Mouse (Mus musculus): ENCODE results near the gene Hint3. TPM values are rescaled to one million over a fixed set of nuclear protein-coding genes. Genes with fewer than 3 reads are reported as not detected.

Hint3 gene
- total RNA-seq, 2 experiments from 2014 or later, result 37.9 to 38.2 TPM

DNA sequence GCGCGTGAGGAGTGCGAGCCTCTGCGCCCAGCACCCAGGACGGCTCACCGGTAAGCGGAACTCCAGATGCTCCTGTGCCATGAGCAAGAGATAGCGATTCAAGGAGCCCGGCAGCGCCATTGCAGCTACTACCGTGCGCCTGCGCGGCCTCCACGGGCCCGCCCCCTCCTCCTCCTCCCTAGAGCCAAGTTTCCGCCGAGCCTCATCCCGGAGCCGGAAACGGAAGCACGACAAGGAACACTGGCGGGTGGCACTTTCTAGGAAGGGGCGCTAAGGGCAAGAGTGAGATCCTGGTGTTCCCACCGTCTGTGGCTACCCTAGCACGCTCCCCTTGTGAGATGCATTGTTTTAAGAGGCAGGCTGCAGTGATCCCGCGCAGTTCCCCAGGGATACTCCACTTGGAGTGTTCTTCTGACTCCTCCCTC, 28.9 kb downstream of the Hint3 start, which contains the start of gene Trmt11:
TSS of gene Trmt11 (minus strand) at position 208 of the 425 bp plus-strand sequence.
- DNase-seq (ENCODE audit: low spot score in 2 of 2), result peak; percentile 88 to 92

DNA sequence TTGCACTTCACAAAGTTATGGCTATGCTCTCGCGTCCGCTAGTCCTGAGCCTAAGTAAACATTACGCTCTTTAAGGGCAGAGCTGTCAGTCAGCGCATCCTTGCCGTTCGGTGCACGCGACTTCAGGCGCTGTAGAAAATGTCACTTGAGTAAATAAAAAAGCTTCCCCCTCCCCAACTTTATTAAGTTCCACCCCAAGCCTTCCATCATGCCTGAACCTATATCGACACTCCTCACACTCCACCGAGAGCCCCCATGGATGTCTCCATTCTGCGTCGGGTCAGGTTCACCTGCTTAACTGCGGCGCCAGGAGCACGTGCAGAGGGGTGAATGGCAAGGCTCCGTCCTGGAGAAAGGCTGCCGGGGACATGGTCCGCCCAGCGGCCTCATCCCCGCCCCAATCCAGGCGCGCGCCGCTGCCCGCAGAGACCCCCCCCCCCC, 29.3 kb downstream of the Hint3 start:
- DNase-seq (ENCODE audit: low spot score in 2 of 2), result no peak

DNA sequence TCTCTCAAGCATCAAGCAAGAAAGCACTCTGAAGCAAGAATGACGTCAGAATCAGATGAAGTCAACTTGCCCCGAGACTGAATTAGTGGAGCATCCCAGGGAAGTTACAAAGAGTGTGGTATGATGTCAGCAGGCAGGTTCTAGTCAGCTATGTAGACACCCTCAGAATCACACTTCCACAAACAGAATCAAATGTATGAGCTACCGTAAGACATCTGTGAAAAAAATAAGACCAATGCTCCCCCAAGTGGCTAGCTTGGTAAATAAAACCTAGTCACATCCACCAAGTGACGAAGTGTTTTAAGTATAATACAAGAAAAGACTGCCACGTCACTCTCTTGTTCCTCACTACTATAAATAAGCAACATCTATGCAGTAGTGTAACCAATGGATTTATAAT, 42.4 kb downstream of the Hint3 start:
- peak in 1 of 2 experiments; percentile 28 for DNase-seq (ENCODE audit: low spot score in 2 of 2)

GRCm38 (mm10) chr10:30585691-30586090, 43.7 kb downstream of the Hint3 start:
- DNase-seq (ENCODE audit: low spot score in 2 of 2), result no peak

DNA sequence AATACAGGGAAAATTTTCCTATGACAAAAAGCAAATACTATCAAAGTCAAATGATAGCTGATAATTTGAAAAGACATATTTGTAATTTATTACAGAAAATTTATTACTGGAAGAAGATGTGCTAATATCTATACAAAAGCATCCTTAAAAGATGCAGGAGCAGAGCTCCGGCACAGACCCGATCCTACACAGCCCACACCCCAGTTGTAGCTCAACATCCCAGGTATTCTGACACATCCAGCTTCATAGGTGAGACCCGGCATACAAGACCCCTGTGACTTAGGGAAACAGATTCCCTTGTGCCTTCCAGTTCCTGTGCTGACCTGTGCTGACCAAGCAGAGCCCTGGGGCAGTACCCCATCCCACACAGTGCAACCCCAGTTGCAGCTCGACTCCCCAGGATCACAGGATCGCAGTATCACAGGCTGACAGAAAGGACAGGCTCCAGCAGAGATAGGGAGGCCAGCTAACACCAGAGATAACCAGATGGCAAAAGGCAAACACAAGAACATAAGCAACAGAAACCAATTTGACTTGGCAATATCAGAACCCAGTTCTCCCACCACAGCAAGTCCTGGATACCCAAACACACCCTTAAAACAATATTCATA, 51.7 kb downstream of the Hint3 start:
- no peak for DNase-seq (ENCODE audit: low spot score in 2 of 2)

- DNase-seq (ENCODE audit: low spot score in 2 of 2), result peak in 1 of 2 experiments; percentile 52
Observed at GRCm38 (mm10) chr10:30566364-30566763, 63.1 kb downstream of the Hint3 start.

- no peak for DNase-seq (ENCODE audit: low spot score in 2 of 2)
Observed at GRCm38 (mm10) chr10:30564651-30565050, 64.8 kb downstream of the Hint3 start.

Other genes starting within 250 kb of the Hint3 start
- gene Trmt11, start 28.9 kb downstream of the Hint3 start, total RNA-seq (2021), result 1 to 10 TPM; 6.2 to 7.5 TPM
- gene Ncoa7, start 173.7 kb upstream of the Hint3 start, total RNA-seq (2021), result 100 to 1,000 TPM in 1 of 2 experiments, 10 to 100 TPM in 1; 92.7 to 102 TPM
- 1 to 10 TPM; 5.5 to 6.9 TPM for gene Hey2, start 213.2 kb upstream of the Hint3 start, total RNA-seq (2021)